Mouse (Mus musculus) bone marrow, adult 2 months (tissue): ENCODE data around the gene Tmem156. TPM values are rescaled to one million over a fixed set of nuclear protein-coding genes. Genes with fewer than 3 reads are reported as not detected.

Experiments used
- H3K27ac ChIP-seq: fragments of 200-500 bp; 2 replicates; pipeline ENCODE4 v1.5.1; 2012; ENCODE audit warnings: low read depth, mild to moderate bottlenecking, control low read depth, inconsistent platforms, low read length; ENCODE audit not compliant: control insufficient read depth, poor library complexity, insufficient read depth
- H3K4me1 ChIP-seq: fragments of 200-500 bp; 2 replicates; pipeline ENCODE4 v1.6.1; 2011; ENCODE audit warnings: low read length; ENCODE audit not compliant: control insufficient read depth, insufficient read depth
- H3K4me3 ChIP-seq: fragments of 200-500 bp; replicated peaks from 2 replicates; pipeline ENCODE3; 2011; ENCODE audit warnings: mild to moderate bottlenecking, low read depth, low read length, control low read depth; ENCODE audit not compliant: control insufficient read depth
- CTCF ChIP-seq: fragments of 200-500 bp; IDR thresholded peaks from 2 replicates; pipeline ENCODE4 v1.5.1; 2011; ENCODE audit warnings: low read length, control low read depth; ENCODE audit not compliant: control insufficient read depth, insufficient read depth
- POLR2A ChIP-seq: fragments of 200-500 bp; IDR thresholded peaks from 2 replicates; pipeline ENCODE4 v1.6.1; 2011; ENCODE audit warnings: low read depth, mild to moderate bottlenecking, control low read depth, low read length, borderline replicate concordance; ENCODE audit not compliant: control insufficient read depth
- WGBS: fragments of 180-500 bp; shearing (Covaris S2); methylation state at CpG from one replicate; pipeline ENCODE4 v1.1.7; 2018; 5-methylcytosine and 5-hydroxymethylcytosine counted together
- polyA plus RNA-seq: library from polyadenylated mRNA; stranded (reverse); fragments of >200 nt; gene quantifications from 2 replicates; pipeline ENCODE4 v1.2.4, GENCODE M21; 2011; ENCODE audit warnings: low replicate concordance; ENCODE audit not compliant: missing spikeins, insufficient read depth, insufficient read length

Gene Tmem156
- polyA plus RNA-seq, 1 experiment: 8.5 TPM

DNA sequence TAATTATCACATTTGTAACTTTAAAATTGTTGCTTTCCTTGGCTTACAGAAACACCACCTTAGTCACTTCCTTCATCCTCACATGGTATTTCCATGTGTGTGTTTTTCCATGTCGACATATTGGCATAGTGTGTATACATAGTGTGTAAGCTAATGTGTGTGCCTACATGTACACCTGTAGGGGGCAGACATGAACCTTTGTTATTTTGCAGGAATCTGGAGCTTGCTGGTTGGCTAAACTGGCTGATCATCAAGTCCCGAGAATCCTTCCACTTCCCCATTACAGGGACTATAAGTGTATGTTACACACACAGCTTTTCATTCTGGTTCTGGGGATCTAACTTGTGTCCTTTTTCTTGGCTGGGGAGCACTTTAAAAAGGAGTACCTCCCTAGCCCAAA is 15.8 kb downstream of the Tmem156 start:
- TF ChIP-seq POLR2A: no peak
- TF ChIP-seq CTCF: no peak
- Histone ChIP-seq H3K4me1 (no peaks in the 10 kb centered on the region), H3K27ac (no peak overlapping the region), H3K4me3 (no peak overlapping the region)
- WGBS: 38% methylated on average over 2 of the region's 2 CpGs

DNA sequence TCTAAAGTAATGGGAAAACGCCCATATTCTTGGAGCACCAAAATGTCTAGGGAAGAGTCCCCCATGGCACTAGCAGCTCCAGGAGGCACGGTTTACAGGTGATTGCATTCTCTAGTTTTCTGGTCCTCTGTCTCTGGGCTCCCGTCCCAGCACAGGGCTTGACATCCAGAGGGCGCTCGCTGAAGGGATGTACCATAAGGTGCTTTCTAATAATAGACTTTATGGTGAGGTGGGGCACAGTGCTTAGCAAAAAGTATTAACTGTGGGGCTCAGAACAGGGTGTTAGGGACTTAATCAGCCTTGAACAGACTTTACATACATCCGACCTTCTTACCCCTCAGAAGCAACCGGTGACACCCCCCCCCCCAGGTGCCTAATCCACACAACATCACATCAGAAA is 17.2 kb downstream of the Tmem156 start:
- Histone ChIP-seq H3K4me1 (no peaks in the 10 kb centered on the region), H3K4me3 (no peak overlapping the region), H3K27ac (no peak overlapping the region)
- TF ChIP-seq POLR2A (no peak), CTCF (no peak)
- WGBS: 71% methylated on average over 7 of the region's 7 CpGs

DNA sequence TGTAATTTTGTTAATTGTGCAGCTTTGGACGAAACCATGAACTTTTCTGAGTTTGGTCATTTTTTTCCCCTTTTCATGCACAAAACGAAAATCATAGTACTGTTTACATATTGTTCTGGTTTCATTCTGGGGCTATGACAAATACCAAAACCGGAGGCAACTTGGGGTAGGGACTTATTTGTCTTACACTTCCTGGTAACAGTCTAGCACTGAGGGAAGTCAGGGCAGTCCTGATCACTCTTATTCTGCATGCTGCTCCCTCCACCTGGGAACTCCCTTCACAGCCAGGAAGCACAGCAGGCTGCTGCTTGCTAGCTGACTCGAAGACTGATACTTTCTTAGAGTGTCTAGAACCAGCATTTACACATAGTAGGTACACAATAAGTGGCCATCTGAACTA is 18.7 kb downstream of the Tmem156 start:
- WGBS: 66% methylated on average over 4 of the region's 4 CpGs
- H3K27ac ChIP-seq: no peak overlapping the region
- H3K4me3 ChIP-seq: no peak overlapping the region
- no peaks in the 10 kb centered on the region for H3K4me1 ChIP-seq
- no peak for TF ChIP-seq CTCF
- TF ChIP-seq POLR2A: no peak

DNA sequence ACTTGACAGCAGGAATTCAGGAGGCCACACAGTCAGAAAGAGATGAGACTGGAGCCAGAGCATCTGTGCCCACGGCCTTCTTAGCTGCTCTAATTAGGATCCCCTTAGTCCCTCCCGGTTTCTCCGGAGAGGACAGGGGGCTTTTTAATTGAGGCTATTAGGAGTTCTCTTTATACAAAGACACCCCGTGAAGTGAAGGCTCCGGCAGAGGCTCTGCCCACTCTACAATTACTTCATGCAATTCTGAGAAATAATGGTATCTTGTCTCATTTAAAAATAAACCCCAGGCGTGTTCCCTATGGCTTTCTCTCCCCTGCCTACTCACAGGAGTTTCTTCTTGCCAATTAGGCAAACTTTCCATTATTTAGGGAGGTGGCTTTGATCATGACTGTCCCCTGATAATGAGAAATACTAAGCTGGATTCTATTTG is 20.2 kb downstream of the Tmem156 start:
- H3K27ac ChIP-seq: no peak overlapping the region
- TF ChIP-seq POLR2A (no peak), CTCF (no peak)
- WGBS: 86% methylated on average over 6 of the region's 6 CpGs
- no peak overlapping the region for H3K4me3 ChIP-seq
- no peaks in the 10 kb centered on the region for H3K4me1 ChIP-seq

DNA sequence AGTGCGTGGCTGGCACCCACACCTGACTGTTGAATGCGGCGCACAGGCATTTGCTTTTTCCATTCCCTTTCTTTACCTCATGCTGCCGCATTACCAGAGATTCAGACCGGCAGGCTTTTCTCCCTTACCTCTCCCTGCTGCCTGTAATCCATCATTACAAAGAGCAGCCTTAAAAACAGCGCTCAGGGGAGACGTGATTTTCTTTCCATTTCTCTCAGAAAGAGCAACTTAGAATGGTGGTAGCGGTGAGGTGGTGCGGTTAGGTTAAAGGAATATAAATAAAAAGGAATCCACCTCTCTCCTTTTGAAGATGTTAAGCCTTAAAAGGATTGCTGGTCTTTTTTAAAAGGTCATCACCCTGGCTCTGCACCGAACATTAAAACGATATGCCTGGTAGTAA is 22.1 kb downstream of the Tmem156 start:
- Histone ChIP-seq H3K4me1 (no peaks in the 10 kb centered on the region), H3K27ac (no peak overlapping the region), H3K4me3 (no peak overlapping the region)
- TF ChIP-seq POLR2A (no peak), CTCF (no peak)
- 88% methylated on average over 11 of the region's 11 CpGs for WGBS

DNA sequence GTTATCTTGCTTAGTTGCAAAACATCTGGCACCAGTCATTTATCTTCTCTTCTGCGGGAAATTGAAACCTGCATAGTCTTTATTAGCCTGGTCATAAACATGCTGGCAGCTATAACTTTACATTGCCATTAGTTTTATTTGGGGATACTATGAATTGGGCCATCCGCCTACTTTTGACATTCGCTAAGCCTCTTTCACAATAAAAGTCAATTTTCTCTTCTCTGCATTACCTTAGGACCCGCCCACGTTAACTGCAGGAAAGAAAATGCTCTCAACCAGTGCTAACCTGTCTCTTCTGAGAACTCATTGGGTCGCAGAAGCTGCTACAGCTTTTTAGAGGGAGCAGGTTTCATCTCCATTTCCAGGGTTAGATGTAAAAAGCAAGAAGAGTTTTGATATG is 23.8 kb downstream of the Tmem156 start:
- no peaks in the 10 kb centered on the region for H3K4me1 ChIP-seq
- no peak overlapping the region for H3K4me3 ChIP-seq
- TF ChIP-seq CTCF (no peak), POLR2A (no peak)
- 83% methylated on average over 6 of the region's 6 CpGs for WGBS
- no peak overlapping the region for H3K27ac ChIP-seq

DNA sequence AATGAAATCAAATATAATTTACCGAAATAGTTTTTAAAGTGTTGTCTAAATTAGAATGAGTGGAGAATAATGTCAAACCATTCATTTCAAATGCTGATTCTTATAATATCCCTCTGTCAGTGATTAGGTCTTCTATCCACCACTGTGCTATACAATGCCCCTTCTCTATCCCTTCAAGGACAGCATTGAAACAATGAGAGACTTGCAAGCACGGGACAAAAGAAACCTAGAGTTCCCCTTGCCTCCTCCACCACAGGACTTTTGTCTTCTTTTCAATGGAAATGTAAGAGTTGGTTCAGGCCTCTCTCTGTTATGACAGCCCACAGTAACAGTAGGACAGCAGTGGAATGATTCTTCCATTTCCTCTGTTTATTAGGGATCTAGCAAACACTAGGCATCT is 28.7 kb downstream of the Tmem156 start:
- no peak overlapping the region for H3K4me3 ChIP-seq
- WGBS: 92% methylated on average over 2 of the region's 2 CpGs

DNA sequence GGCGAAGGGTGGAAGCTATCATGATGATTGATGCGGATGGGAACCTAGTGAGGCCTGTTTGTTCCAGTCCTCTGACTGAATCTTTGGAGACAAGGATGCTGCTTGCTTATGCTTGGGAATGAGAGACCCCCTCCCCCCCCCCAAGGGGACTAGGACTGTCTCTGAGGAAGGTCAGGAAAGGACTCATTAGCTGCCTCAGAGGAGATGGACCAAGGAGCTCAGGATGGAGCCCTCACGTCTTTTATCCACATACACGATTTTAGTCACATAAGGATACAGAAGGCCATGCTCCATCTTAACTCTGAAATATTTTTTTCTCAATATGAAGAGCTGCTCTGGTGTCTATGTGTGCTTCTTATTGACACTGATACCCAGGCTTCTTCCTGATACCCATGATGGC is 29.7 kb downstream of the Tmem156 start:
- Histone ChIP-seq H3K27ac (no peak overlapping the region), H3K4me3 (no peak overlapping the region), H3K4me1 (no peaks in the 10 kb centered on the region)
- 82% methylated on average over 4 of the region's 4 CpGs for WGBS
- no peak for TF ChIP-seq POLR2A
- TF ChIP-seq CTCF: no peak

More for the DNA sequence above, 28.7 kb downstream of the Tmem156 start:
- TF ChIP-seq POLR2A (no peak), CTCF (no peak)
- no peak overlapping the region for H3K27ac ChIP-seq
- no peaks in the 10 kb centered on the region for H3K4me1 ChIP-seq

DNA sequence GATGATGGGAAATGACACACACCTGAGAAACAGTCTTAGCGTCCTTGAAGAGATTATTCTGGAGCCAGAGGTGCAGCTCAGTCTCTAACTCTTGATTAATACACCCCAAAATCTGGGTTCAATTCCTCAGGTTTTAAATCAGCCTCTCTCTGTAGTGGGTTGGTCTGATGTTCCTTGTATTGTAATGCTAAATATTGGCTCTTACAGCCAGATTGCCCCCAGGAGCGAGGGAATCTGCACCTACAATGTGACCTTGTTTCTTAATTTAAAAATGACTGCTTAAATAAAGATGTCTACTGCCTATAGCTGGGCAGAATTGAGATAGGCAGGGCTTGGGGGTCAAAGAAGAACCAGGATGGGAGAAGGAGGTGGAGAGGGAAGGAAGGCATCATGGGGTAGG is 32.1 kb downstream of the Tmem156 start:
- TF ChIP-seq POLR2A (no peak), CTCF (no peak)
- H3K27ac ChIP-seq: no peak overlapping the region
- H3K4me1 ChIP-seq: no peaks in the 10 kb centered on the region
- 75% methylated on average over 2 of the region's 2 CpGs for WGBS
- no peak overlapping the region for H3K4me3 ChIP-seq

DNA sequence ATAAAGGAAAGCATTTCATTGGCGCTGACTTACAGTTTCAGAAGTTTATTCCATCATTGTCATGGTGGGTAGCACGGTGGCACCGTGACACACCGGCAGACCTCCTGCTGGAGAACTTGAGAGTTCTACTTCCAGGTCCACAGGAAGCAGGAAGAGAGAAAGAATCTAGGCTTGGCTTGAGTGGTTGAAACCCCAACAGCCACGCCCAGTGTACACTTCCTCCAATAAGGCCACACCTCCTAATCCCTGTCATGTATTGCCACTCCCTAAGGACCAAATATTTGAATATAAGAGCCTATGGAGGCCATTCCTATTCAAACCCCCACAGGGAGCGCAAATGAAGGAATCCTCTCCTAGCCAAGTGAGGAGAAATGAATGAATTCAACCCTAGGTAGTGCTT is 34.3 kb downstream of the Tmem156 start:
- 88% methylated on average over 6 of the region's 6 CpGs for WGBS
- Histone ChIP-seq H3K4me3 (no peak overlapping the region), H3K27ac (no peak overlapping the region), H3K4me1 (no peaks in the 10 kb centered on the region)
- TF ChIP-seq CTCF (no peak), POLR2A (no peak)
